Mouse (Mus musculus) ES-CJ7 (cell line): Measurements from ENCODE around the gene Sema4d.
A peak's percentile ranks its signal among the peaks of the same experiment; 100 is the strongest.

Experiments
- DNase-seq: peaks from one replicate; pipeline ENCODE4 v3.0.0; 2011; ENCODE audit warnings: low read depth, low spot score

The Sema4d gene

GRCm38 (mm10) chr13:51778351-51778982 lies 15.1 kb downstream of the Sema4d start:
- DNase-seq: no peak

- DNase-seq: no peak
Observed at GRCm38 (mm10) chr13:51777738-51778274, 15.7 kb downstream of the Sema4d start.

GRCm38 (mm10) chr13:51777048-51777737 lies 16.4 kb downstream of the Sema4d start:
- no peak for DNase-seq

- no peak for DNase-seq
Observed at GRCm38 (mm10) chr13:51776160-51776737, 17.3 kb downstream of the Sema4d start.

GRCm38 (mm10) chr13:51771802-51772206 lies 21.7 kb downstream of the Sema4d start:
- no peak for DNase-seq

GRCm38 (mm10) chr13:51770647-51771427 lies 22.7 kb downstream of the Sema4d start:
- no peak for DNase-seq

GRCm38 (mm10) chr13:51767991-51768761 lies 25.4 kb downstream of the Sema4d start:
- no peak for DNase-seq

- no peak for DNase-seq
Observed at GRCm38 (mm10) chr13:51767513-51767912, 26.0 kb downstream of the Sema4d start.

- no peak for DNase-seq
Observed at GRCm38 (mm10) chr13:51766756-51767155, 26.8 kb downstream of the Sema4d start.

GRCm38 (mm10) chr13:51765369-51765768 lies 28.2 kb downstream of the Sema4d start:
- DNase-seq: no peak

- no peak for DNase-seq
Observed at GRCm38 (mm10) chr13:51763019-51763698, 30.4 kb downstream of the Sema4d start.

GRCm38 (mm10) chr13:51761186-51761813 lies 32.2 kb downstream of the Sema4d start:
- no peak for DNase-seq

- no peak for DNase-seq
Observed at GRCm38 (mm10) chr13:51759256-51759987, 34.1 kb downstream of the Sema4d start.

GRCm38 (mm10) chr13:51758428-51758827 lies 35.1 kb downstream of the Sema4d start:
- DNase-seq: no peak

- no peak for DNase-seq
Observed at GRCm38 (mm10) chr13:51757099-51757498, 36.4 kb downstream of the Sema4d start.

GRCm38 (mm10) chr13:51756563-51756962 lies 37.0 kb downstream of the Sema4d start:
- peak; percentile 53 for DNase-seq

GRCm38 (mm10) chr13:51756019-51756418 lies 37.5 kb downstream of the Sema4d start:
- DNase-seq: no peak

- DNase-seq: no peak
Observed at GRCm38 (mm10) chr13:51755584-51755983, 38.0 kb downstream of the Sema4d start.

GRCm38 (mm10) chr13:51754559-51755126 lies 38.9 kb downstream of the Sema4d start:
- peak; percentile 45 for DNase-seq
